Mouse (Mus musculus) heart, adult 2 months (tissue): ENCODE data around the gene Hist2h2ab. TPM values are rescaled to one million over a fixed set of nuclear protein-coding genes. Genes with fewer than 3 reads are reported as not detected.
A peak's percentile ranks its signal among the peaks of the same experiment; 100 is the strongest.
"Not testable (repeated sequence)": the region's sequence is repeated elsewhere in the genome, so short reads cannot be mapped to it uniquely, and the experiment has no call there.

ENCODE experiments used
- DNase-seq, 2 experiments: peaks; one replicate each; pipeline ENCODE4 v3.0.0; 2021
- H3K27ac ChIP-seq: fragments of 200-600 bp; 2 replicates; pipeline ENCODE4 v1.8.1; 2022
- H3K27me3 ChIP-seq: fragments of 200-500 bp; 2 replicates; pipeline ENCODE4 v1.6.1; 2012; ENCODE audit warnings: mild to moderate bottlenecking, low read length, inconsistent platforms, mixed read lengths; ENCODE audit not compliant: control insufficient read depth, insufficient read depth
- H3K36me3 ChIP-seq: fragments of 200-500 bp; 2 replicates; pipeline ENCODE4 v1.6.1; 2012; ENCODE audit warnings: low read length, inconsistent platforms; ENCODE audit not compliant: control insufficient read depth, insufficient read depth
- H3K4me1 ChIP-seq: fragments of 200-500 bp; 2 replicates; pipeline ENCODE4 v1.6.1; 2011; ENCODE audit warnings: low read length; ENCODE audit not compliant: control insufficient read depth, insufficient read depth
- H3K4me3 ChIP-seq: fragments of 200-600 bp; 2 replicates; pipeline ENCODE4 v1.8.1; 2022
- H3K79me2 ChIP-seq: fragments of 200-500 bp; replicated peaks from 2 replicates; pipeline ENCODE4 v1.6.1; 2012; ENCODE audit warnings: mild to moderate bottlenecking, inconsistent platforms, low read length, moderate library complexity, mixed read lengths; ENCODE audit not compliant: control insufficient read depth, insufficient read depth
- H3K9ac ChIP-seq: fragments of 200-500 bp; 2 replicates; pipeline ENCODE4 v1.6.1; 2012; ENCODE audit warnings: low read depth, mild to moderate bottlenecking, control low read depth, inconsistent platforms, low read length, mixed read lengths
- CTCF ChIP-seq: fragments of 200-600 bp; IDR thresholded peaks from 2 replicates; pipeline ENCODE4 v1.8.1; 2022; ENCODE audit warnings: antibody characterized with exemption, mild to moderate bottlenecking, moderate library complexity
- EP300 ChIP-seq: fragments of 200-500 bp; IDR thresholded peaks from 2 replicates; pipeline ENCODE4 v1.6.1; 2011; ENCODE audit warnings: low read depth, low read length, control low read depth; ENCODE audit not compliant: insufficient read depth
- POLR2A ChIP-seq: fragments of 200-500 bp; IDR thresholded peaks from 2 replicates; pipeline ENCODE4 v1.6.1; 2011; ENCODE audit warnings: mild to moderate bottlenecking, low read depth, low read length, control low read depth; ENCODE audit not compliant: insufficient read depth
- WGBS: fragments of 180-500 bp; shearing (Covaris S2); methylation state at CpG from one replicate; pipeline ENCODE4 v1.1.7; 2018; 5-methylcytosine and 5-hydroxymethylcytosine counted together
- intact Hi-C: fragments of 180-260 bp; cut with DNase I; formaldehyde crosslinking; loops from one replicate; pipeline ENCODE4 v1.15.1; 2025
- polyA plus RNA-seq: library from polyadenylated mRNA; depleted of rRNA; stranded (reverse); fragments of >200 nt; gene quantifications from 2 replicates; pipeline ENCODE4 v1.2.3, GENCODE M21; 2012
- total RNA-seq, 2 experiments: library from RNA; stranded (reverse); gene quantifications; 2 replicates each; pipeline ENCODE4 v1.2.3; 2021

Hist2h2ab gene
- total and polyA plus RNA-seq, 3 experiments = 0.35 to 2.0 (median 1.9) TPM

DNA sequence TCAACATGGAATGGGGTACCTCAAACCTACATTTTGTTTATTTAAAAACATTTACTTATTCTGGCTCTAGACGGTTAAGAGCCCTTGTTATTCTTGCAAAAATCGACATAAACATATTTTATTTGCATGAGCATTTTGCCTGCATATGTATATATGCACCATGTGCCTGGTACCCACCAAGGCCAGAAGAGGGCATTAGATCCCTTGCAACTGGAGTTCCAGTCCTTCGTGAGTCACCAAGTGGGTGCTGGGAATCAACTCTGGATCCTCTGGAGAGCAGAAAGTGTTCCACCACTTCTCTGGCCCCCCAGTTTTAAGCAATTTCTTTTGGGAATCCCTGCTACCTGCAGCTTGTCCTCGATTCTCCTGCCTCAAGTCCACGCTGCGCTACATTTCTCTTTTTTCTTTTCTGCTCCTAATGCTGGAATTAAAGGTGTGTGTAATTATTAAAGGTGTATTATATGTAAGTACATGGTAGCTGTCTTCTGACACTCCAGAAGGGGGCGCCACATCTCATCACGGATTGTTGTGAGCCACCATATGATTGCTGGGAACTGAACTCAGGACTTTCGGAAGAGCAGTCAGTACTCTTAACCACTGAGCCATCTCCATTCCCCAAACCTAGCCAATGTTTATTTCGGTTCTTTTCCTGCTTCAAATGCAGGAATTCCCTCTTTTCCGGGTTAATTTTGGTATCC lies 23.9 kb upstream of the Hist2h2ab start:
- WGBS = 92% methylated on average over 11 of the region's 11 CpGs
- Histone ChIP-seq H3K9ac (no peak overlapping the region), H3K4me1 (no peaks in the 10 kb centered on the region), H3K4me3 (no peak overlapping the region), H3K27ac (no peak overlapping the region), H3K27me3 (no peaks in the 10 kb centered on the region), H3K36me3 (no peaks in the 10 kb centered on the region), H3K79me2 (no peaks in the 10 kb centered on the region)
- intact Hi-C loops = no loop called here
- DNase-seq = no peak
- TF ChIP-seq CTCF (peak; percentile 41), EP300 (no peak), POLR2A (0 out of 2 replicates have a peak, but pooled peaks have one; percentile 29)

DNA sequence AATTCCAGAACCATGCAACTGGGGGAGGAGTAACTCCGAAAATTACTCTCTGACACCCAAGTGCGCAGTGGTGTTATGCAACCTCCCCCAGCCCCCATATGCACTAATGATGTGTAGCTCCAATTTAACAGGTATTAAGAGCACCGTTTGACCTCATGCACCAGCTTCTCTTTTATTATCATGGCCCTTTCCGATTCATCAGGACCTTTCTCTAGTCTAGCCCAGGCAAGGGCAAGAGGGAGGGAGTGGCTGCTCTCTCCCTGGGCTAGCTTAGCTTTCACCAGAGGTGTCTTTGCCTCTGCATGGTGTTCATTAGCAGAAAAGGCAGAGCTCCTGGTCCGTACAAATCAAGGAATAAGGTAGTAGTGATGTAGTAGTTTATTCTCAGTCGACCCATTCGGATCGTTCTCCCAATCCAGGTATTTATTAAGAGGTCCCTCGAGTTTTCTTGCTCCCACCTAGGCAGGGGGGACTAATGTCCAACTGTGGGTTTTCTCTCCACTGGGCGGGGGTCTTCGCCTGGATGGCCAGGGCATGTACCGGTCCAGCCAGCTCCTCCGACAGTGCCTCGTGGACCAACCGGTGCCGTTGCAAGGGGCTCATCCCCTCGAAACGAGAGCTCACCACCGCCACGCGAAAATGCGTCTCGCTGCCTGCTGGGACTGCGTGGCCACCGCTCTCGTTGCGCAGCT lies 23.1 kb upstream of the Hist2h2ab start:
- intact Hi-C loops = no loop called here
- no peaks in the 10 kb centered on the region for H3K36me3 ChIP-seq

DNA sequence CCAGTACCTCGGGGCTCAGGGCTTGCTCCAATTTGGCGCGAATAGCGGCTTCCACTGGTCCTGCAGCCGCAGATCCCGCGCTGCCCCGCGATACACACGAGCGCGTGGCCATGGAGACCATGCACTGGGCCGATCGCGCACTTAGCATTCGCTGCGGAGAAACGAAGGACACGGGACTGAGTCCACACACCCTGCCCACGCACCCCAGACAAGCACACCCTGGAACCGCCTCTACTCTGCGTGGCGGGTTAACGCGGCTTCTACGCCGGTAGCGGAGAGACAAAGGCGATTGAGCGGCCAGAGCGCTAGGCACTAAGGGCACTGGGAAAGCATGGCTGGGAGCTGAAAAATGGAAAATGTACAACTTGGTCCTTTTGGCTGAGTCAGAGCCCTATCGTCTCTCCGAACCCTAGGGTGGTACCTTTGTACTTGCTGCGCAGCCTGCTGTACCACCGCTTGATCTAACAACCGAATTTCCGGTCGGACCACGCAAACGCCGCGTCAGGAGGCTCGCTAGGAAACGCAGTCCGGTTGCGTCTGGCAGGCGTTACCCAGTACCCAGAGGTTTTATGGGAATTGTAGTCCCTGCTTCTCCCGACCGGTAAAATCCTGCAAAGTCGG lies 22.4 kb upstream of the Hist2h2ab start:
- Histone ChIP-seq H3K4me3 (peak overlapping the region; percentile 70), H3K79me2 (no peaks in the 10 kb centered on the region), H3K9ac (peak overlapping the region; percentile 80), H3K27me3 (no peaks in the 10 kb centered on the region), H3K27ac (peak overlapping the region; percentile 91), H3K36me3 (no peaks in the 10 kb centered on the region), H3K4me1 (no peaks in the 10 kb centered on the region)
- DNase-seq = peak; percentile 86 to 92
- WGBS = under 1% methylated on average over 50 of the region's 50 CpGs
- peak; percentile 98 for TF ChIP-seq POLR2A
- peak; percentile 36 for TF ChIP-seq CTCF
- TF ChIP-seq EP300 = no peak; the same call in 1 of the 2 replicates
- intact Hi-C loops = no loop called here

More for the DNA sequence above, 23.1 kb upstream of the Hist2h2ab start:
- no peak for DNase-seq
- TF ChIP-seq EP300 (no peak), POLR2A (no peak), CTCF (no peak)
- H3K4me1 ChIP-seq = no peaks in the 10 kb centered on the region
- H3K9ac ChIP-seq = peak overlapping the region; percentile 80
- WGBS = 19% methylated on average over 27 of the region's 27 CpGs
- H3K79me2 ChIP-seq = no peaks in the 10 kb centered on the region
- peak overlapping the region; percentile 70 for H3K4me3 ChIP-seq
- H3K27me3 ChIP-seq = no peaks in the 10 kb centered on the region
- H3K27ac ChIP-seq = peak overlapping the region; percentile 91

DNA sequence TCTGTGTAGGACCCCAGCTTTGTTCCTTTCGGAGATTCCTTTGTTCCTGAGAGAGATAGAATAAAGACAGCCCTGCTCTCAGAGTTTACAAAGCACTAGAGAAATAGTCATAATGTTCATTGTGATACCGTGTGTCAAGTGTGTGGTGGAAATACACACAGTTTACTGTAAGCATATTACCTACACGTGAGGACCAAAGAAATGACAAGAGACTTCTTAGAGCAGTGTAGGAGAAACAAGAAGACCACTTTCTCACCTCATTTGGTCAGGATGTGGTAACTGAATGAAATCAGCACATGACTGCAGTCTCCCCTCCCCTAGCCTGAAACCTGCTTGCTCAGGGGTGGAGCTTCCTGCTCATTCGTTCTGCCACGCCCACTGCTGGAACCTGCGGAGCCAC lies 21.5 kb upstream of the Hist2h2ab start:
- intact Hi-C loops = no loop called here
- Histone ChIP-seq H3K4me1 (no peaks in the 10 kb centered on the region), H3K4me3 (peak overlapping the region; percentile 70; the same call in 1 of the 2 replicates), H3K79me2 (no peaks in the 10 kb centered on the region), H3K27me3 (no peaks in the 10 kb centered on the region), H3K9ac (no peak overlapping the region), H3K36me3 (no peaks in the 10 kb centered on the region), H3K27ac (no peak overlapping the region)
- WGBS = 9% methylated on average over 6 of the region's 6 CpGs
- no peak for DNase-seq
- TF ChIP-seq EP300 = no peak
- no peak for TF ChIP-seq CTCF
- no peak for TF ChIP-seq POLR2A

DNA sequence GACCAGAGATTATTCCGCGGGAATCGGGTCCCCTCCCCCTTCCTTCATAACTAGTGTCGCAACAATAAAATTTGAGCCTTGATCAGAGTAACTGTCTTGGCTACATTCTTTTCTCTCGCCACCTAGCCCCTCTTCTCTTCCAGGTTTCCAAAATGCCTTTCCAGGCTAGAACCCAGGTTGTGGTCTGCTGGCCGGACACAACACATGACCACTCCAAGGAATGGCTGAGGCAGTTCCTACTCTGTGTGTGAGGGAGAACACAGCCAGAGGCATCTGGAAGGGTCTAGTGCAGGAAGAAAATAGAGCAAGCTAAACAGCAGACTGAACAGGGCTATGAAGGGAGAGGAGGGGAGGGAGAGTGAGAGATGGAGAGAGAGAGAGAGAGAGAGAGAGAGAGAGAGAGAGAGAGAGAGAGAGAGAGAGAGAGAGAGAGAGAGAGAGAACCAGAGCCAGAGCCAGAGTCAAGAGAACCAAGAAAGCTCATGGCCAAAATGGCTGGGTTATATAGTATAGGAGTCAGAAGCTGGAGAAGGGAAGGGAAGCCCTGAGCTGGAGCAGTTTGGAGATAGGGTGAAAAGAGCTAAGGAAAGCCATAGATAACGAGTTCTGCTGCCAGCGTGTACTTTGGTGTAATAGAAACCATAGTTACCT lies 20.9 kb upstream of the Hist2h2ab start:
- H3K79me2 ChIP-seq, H3K27ac ChIP-seq, H3K27me3 ChIP-seq, H3K4me3 ChIP-seq, intact Hi-C loops, DNase-seq, H3K4me1 ChIP-seq, H3K9ac ChIP-seq, H3K36me3 ChIP-seq: not testable (repeated sequence)
- WGBS = 26% methylated on average over 8 of the region's 8 CpGs
